Mouse (Mus musculus) v-Abl transformed pro-B cells (cell line): ENCODE data around the gene Fubp1.

Source experiments
- in situ Hi-C, 2 experiments: fragments of 400-800 bp; cut with MboI; formaldehyde crosslinking; loops; one replicate each; pipeline ENCODE4 v1.15.1; 2025; ENCODE audit not compliant: unreplicated experiment in 2 of 2

Fubp1 gene

DNA sequence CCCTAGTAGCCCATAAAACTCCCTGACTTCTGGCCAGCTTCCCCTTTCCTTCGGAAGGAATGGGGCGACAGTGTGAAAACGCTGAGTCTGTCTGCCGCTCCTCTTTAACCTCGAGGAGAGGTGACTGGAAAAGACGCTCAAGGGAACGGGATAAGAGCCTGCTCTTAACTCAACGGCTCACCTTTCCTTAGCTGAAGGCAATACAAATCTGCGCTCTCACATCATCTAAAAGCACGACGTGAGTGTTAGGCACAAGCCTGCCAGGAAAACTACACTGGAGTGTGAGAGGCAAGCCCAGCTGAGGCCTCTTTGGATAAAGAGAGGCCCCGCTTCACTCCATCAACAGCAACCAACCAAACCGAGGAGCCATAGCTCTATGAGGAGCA, 55.8 kb downstream of the Fubp1 start, which contains the start of gene Nexn:
TSS of gene Nexn (minus strand) at position 315 of the 386 bp plus-strand sequence.
- in situ Hi-C loops = loop anchor here (10.0 kb wide), 3 partner anchors 49 to 1389 kb away; no protein-coding TSS in a partner anchor

DNA sequence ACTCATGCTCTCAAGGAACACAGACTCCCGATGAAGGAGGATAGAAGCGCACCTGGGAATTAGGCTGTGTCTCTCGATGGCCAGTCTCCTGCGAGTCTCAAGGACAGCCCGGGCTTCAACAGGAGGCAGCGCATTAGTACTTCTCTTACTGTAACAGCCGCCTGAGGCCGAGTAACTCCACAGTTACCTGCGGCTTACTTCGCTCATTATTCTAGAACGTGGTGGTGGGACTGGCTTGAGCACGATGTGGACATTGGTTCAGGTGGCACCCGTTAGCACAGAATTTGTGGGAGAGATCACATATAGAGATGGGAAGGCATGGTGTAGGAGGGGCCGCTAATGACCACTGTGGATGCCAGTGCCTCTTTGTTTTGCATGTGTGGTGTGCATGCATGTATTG, 57.9 kb downstream of the Fubp1 start:
- in situ Hi-C loops = loop anchor here (10.0 kb wide), 3 partner anchors 47 to 1387 kb away; no protein-coding TSS in a partner anchor

DNA sequence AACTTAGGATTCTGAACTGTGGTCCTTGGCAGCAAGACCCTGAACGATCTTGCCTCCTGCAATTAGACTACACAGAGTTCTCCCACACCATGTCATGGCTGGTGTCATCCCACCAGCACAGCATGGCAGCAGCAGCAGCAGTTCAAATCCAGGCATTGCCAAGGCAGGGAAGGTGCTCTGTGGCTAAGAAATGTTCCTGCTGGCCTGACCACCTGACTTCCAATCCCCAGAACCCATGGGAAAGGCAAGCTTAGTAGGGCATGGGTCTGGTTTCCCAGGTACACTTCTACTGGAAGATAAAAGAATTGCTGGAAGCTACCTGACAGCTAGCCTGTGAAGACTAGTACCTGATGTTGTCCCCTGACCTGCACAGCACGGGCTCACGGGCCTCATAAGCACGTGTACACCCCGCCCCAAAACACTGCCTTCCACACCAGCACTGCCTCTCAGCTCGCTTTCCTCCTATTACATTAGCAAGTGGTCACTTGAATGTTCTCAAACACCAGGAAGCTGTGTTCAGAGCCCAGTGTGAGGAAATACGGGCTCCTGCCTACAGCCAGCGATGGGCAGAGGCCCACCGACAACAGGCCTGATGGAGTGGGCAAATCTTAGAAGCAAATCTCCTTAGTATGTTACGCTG, 61.0 kb downstream of the Fubp1 start:
- in situ Hi-C loops = no loop called here

DNA sequence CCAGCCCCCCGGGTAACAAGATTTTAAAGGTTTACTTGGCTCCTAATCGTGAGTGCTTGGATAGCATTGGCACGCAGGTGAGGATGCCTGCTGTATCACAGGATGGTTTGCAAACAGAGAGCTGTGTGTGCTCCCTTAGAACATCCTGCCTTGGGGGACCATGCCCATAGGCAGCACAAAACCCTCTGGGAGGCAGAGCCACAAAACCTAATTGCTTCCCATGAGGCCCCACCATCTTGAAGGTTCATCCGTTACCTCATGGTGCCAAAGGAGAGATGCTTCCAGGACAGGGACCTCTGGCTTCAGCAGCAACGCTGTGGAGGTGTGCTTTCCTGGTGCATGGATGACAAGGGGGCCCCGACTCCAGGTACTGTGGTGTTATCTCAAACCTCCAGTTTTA, 61.7 kb downstream of the Fubp1 start:
- in situ Hi-C loops = no loop called here

DNA sequence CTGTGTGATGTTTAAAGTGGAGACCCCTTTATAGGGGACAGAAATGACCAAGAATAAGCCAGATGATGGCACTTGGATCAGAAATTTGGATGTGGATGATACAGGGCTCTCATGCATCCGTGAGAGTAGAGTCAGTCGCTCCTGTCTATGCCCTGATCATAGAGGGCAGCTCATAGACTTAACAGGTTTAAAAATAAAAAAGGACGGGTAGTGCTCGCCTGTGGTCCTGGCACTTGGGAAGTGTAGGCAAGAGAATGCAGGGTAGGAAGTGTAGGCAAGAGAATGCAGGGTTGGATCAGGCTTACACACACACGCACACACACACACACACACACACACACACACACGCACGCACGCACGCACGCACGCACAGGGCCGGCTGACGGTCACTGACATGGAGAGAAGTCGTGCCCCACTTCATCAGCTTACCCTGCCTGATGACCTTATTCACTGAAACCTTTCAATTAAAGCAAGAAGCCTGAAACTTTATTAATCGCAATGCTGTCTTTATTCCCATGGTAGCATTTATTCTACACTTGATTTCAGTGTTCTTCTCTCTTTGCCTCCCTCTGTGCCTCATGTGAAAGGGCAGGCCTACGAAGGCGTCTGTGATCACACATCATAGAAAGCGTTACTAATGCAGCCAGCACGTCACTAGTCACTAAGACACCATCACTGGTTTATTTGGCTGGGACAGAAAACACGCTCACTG, 62.9 kb downstream of the Fubp1 start:
- in situ Hi-C loops = no loop called here

DNA sequence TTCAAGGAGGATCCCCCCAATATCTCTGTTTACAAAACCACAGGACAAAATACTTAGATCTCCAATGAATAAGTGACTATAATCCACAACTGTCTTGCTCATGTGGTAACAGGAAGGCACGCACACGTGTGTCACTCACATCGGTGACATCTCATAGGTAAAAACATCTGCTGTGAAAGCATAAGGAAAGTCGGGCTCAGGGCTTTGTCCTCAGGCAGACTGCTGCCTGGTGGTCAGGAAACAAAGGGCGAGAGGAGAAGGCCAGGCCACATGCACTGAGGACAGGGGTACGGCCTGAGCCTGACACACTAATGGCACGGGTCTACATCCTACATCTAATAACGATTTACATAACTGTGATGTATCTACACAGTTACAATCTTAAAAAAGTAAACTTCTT, 64.8 kb downstream of the Fubp1 start:
- in situ Hi-C loops = no loop called here

DNA sequence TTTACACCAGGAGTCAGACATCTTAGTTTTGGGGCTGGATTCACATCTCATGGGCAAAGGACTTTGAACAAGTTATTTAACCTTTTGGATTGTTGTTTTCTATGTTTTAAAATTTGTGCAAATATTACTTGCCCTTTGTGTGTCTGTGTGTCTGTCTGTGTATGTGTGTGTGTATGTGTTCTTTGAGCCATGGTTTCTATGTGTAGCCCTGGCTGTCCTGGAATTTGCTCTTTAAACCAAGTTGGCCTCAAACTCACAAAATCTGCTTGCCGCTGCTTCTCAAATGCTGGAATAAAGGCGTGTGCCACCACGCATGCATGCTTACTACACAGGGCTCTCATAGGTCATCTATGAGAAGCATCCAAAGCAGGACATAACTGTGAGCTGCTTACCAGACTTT, 66.7 kb downstream of the Fubp1 start:
- in situ Hi-C loops = no loop called here

DNA sequence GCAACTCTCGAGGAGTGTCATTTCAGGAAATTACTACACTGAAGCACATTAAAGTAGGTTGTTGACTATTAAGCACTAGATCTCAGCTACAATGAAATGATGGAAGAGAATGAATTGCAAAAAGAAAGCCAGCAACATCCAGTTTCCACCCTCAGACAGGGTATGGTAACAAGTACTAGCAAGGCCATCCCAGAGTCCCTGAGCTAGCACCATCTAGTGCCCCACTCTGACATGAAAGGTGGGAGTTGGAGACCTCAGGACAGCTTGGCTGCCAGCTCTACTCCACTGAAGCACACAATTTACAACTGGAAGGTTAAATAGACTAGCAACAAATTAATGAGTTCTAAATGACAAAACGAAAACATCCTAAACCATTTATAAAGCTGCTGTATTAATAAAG, 67.7 kb downstream of the Fubp1 start:
- in situ Hi-C loops = no loop called here

DNA sequence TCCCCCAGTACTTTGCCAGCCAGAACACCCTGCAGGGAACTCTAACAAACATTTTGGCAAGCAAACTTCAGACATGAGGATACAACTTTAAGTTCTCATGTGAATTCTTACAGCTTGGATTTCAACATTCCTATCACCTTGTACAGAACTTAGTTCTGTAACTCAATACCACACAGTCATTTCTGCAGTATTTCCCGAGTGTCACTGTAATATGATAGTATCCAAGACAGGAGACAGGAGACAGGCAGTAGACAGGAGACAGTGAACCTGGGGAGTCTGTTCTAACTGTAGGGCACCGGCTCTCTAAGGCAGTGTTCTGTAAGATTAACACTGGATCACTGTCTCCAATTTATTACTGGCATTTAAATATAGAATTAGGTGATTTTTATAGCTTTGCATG, 68.2 kb downstream of the Fubp1 start:
- in situ Hi-C loops = no loop called here

DNA sequence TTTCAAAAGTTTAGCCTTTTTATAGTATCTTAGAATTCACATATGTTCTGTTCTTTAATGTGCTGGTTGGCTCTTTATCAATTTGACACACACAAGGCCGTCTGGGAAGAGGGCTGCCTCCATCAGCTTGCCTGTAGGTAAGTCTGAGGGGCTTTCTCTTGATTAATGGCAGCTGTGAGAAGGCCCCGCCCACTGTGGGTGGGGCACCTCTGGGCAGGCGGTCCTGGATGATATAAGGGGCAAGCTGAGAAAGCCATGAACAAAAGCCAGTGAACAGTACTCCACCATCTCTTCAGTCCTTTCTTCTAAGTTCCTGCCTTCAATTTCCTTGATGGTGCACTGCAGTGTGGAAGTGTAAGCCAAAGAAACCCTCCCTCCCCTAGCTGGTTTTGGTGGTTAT, 71.9 kb downstream of the Fubp1 start:
- in situ Hi-C loops = loop anchor here in 1 of 2 experiments (10.0 kb wide), 1 partner anchor 167 kb away; no protein-coding TSS in a partner anchor

DNA sequence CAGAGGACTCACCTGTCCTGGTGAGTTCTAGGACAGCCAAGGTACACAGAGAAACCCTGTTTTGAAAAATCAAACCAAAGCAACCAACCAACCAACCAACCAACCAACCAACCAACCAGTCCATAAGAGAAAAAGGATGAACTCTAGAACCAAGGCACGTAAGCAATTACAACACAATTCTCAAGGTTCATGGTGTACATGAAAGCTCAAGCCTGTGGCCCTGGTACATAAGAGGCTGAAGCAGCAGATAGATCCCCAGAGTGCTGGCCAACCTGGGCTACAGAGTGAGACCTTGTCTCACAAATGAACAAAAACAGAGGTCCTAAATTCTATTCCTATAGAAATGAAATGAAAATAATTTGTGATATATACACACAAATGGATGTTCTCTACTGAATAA, 74.1 kb downstream of the Fubp1 start:
- in situ Hi-C loops = loop anchor here in 1 of 2 experiments (10.0 kb wide), 1 partner anchor 170 kb away; no protein-coding TSS in a partner anchor

DNA sequence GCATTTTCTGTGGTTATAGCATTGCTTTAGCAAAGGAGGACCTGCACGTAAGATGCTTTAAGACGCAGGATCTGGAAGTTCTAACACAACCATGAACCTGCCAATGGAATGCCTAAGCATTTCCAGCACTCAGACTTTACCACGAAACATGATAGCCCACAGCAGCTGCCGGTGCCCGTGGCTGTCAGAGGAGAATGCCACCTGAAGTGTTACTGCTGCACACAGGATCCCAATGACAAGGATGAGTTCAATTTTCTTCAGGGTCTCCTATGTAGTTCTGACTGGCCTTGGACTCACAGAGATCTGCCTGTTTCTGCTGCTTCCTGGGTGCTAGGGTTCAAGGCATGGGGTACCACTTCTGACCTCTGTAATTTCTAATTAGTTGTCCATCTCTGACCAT, 74.5 kb downstream of the Fubp1 start:
- in situ Hi-C loops = loop anchor here in 1 of 2 experiments (10.0 kb wide), 1 partner anchor 170 kb away; no protein-coding TSS in a partner anchor
